Mouse (Mus musculus): ENCODE results near the gene Rps6ka5. TPM values are rescaled to one million over a fixed set of nuclear protein-coding genes. Genes with fewer than 3 reads are reported as not detected.

Gene Rps6ka5
- total RNA-seq, 2 experiments from 2014 or later, result 19.9 to 20.5 TPM

GRCm38 (mm10) chr12:100606733-100607132 lies 120.0 kb downstream of the Rps6ka5 start:
- DNase-seq (ENCODE audit: low spot score in 2 of 2), result peak; percentile 22 to 27

- DNase-seq (ENCODE audit: low spot score in 2 of 2), result no peak
These were observed 121.2 kb downstream of the Rps6ka5 start for GRCm38 (mm10) chr12:100605596-100605995.

DNA sequence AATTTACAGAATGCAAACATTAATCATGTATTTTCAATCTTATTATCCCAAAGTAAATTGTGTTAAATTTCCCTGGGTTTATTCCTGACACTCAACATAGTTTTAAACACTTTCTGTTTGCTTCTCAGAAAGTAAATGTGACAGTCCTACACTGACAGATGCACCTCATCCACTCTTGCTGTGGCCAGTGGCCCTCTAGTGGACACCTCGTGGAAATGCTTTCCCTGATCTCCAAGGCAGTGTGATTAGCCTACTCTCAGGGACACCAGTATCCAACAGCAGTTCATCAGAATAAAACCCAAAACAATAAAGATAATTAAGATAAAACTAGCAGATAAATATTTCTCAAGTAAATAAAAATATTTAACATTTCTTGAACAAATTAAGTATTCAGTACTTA lies 122.2 kb downstream of the Rps6ka5 start:
- DNase-seq (ENCODE audit: low spot score in 2 of 2), result peak; percentile 14 to 51

DNA sequence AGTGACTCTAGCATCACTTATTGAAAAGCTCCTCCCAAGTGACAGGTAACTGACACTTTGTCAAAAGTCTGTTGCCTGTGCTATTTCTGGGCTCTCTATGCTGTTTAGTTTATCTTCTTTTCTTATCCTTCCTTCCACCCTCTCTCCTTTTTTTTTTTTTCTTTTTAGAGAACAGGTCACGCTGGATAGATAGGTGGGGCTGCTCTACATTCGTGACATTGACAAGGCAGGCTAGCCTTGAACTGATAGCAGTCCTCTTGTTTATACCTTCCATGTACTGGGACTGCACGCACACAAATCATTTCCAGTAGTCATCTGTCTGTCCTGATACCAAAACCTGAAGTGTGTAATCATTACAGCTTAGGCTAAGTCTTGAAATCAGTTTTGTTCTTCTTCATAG lies 132.1 kb downstream of the Rps6ka5 start:
- DNase-seq (ENCODE audit: low spot score in 2 of 2), result no peak

DNA sequence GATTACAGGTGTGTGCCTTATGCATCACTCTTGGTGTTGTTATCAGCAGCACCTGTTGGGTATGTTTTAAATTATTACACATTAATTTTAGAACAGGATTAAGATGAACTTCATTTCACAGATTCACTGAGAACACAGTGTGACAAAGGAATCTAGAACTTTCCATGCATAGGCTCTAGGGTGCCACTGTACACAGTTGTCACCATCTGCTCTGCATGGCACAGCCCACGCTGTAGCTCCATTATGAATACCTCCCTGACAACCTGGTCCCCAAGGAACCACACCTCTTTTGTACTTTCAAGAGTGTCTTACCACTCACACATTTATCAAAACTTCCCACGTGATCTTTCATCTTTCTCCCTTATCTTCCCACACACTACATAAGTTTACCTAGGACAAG lies 140.2 kb downstream of the Rps6ka5 start:
- no peak for DNase-seq (ENCODE audit: low spot score in 2 of 2)

- DNase-seq (ENCODE audit: low spot score in 2 of 2), result no peak
These were observed 147.6 kb downstream of the Rps6ka5 start for GRCm38 (mm10) chr12:100579221-100579620.

GRCm38 (mm10) chr12:100578291-100578690 lies 148.5 kb downstream of the Rps6ka5 start:
- peak; percentile 27 to 55 for DNase-seq (ENCODE audit: low spot score in 2 of 2)

- DNase-seq (ENCODE audit: low spot score in 2 of 2), result no peak
These were observed 151.0 kb downstream of the Rps6ka5 start for GRCm38 (mm10) chr12:100575739-100576138.

DNA sequence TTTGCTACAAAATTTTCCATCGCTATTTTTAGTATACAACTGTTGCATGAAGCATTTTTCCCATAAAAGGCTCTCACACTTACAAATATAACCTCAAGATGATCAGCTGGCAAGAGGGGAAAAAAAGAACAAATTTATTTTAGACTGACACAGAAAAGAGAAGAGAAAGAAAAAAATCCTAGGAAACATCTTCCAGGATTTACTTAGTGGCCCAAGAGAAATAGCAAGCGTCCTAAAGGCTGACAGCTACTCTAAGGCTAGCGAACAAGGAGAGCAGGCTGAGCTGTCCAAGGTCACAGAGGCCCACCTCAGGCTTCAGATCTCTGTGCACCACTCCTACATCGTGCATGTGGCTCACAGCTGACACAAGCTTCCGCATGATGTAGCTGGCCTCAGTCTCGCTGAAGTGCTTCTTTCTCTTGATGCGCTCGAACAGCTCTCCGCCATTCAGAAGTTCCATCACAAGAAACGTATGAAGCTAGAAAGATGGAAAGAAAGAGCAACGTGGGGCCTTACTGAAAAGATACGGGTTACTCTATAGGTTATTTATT lies 156.2 kb downstream of the Rps6ka5 start:
- DNase-seq (ENCODE audit: low spot score in 2 of 2), result no peak

DNA sequence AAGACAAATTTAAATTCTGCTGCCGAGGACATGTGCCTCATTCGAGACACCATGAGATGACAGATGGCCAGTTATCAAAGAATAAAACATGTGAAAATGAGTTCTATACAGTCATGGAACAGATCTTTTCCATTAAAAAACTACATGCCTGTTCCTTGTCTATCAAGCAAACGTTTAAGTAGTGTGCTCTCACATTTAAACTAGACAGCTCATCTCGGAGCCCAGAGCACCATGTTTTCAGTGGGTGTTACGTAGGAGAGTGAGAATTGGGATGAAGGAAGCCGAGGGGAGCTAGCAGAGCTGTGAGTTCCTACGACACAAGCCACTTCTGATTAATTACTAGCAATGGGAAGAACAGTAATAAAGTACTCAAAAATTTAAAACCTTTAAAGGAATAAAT lies 158.0 kb downstream of the Rps6ka5 start:
- DNase-seq (ENCODE audit: low spot score in 2 of 2), result no peak

- no peak for DNase-seq (ENCODE audit: low spot score in 2 of 2)
These were observed 158.7 kb downstream of the Rps6ka5 start for GRCm38 (mm10) chr12:100568105-100568504.

DNA sequence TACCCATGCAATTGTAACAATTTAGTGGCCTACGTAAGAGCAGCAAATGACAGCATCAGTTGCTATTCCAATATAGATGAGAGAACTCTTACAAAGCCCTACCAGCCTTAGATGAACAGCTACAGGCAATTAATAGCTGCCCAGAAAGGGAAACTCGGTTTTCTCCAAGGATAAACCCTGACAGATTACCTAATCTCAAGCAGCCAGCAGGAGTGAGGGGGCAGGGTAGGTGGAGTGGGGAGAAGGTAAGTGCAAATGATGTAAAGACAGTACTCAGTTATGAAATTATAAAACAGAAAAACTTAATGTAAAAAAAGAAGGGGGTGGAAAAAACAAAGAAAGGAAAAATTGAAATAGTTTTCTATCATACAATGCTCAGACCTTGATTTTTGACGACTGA lies 159.2 kb downstream of the Rps6ka5 start:
- no peak for DNase-seq (ENCODE audit: low spot score in 2 of 2)

DNA sequence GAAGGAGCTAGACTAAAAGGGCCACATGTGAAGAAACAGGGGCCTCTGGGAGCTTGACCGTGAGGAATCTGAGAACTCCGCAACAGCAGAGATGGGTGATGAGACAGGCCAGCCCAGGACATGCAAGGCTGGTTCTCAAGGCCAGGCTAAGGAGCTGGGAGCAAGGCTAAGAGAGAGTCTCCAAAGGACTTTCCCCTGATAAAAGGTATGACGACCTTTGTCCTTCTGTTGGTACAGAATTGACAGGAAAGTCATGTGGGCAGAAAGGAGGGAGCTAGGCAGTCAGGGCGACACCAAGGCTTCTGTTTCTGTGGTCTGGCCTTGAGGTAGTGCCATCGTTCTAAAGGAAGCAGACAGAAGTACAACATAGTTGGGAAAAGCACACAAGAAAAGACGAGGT lies 173.1 kb downstream of the Rps6ka5 start:
- DNase-seq (ENCODE audit: low spot score in 2 of 2), result no peak

GRCm38 (mm10) chr12:100551972-100552371 lies 174.8 kb downstream of the Rps6ka5 start:
- no peak for DNase-seq (ENCODE audit: low spot score in 2 of 2)

- DNase-seq (ENCODE audit: low spot score in 2 of 2), result no peak
These were observed 182.6 kb downstream of the Rps6ka5 start for GRCm38 (mm10) chr12:100544194-100544567.

DNA sequence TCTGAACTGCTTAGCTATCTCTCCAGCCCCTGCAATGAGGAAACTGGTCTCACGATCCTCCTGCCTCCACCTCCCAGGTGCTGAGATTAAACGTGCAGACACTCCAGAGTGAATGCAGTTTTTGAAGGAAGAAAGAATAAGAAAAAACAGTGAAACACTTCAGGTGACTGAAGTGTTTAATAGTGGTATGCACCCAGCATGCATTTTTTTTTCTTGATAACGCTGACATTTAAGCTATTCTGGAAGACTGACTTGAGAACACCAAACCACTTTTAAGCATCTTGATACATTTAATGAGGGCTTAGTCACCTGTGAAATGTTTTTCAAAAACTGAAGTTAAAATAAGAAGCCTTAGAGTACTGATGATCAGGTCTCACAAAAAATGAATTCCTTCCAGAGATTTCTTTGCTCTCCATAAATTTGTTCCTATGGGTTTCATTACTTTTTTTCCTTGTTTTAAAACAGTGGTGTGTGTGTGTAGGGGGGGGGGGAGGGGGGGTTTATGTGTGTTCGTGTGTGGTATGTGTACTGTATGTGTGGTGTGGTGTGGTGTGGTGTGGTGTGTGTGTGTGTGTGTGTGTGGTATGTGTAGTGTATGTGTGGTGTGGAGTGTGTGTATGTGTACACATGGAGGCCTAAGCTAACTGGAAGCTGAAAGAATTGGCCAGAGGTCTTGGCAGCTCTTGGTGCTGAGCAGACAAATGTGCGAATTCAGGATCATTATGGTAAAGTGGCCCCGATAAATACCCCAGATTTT lies 183.2 kb downstream of the Rps6ka5 start:
- DNase-seq (ENCODE audit: low spot score in 2 of 2), result no peak

DNA sequence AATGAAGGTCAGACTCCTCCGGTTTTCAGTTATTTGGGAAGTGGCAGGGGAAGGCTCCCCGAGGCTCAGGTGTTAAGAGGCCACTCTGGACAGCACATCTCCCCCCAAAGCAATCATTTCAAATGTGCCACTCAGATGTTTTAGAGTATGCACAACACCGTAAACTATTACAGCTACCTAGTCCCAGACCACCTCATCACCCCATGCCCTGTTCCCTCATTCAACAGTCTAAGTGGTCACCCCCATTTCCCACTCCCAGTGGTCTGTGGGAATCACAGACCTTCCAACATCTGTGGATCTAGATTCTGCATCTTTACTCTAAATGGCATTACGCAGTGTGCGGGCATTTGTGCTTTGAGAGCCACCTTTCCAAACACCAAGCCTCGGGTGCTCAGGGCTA lies 184.3 kb downstream of the Rps6ka5 start:
- no peak for DNase-seq (ENCODE audit: low spot score in 2 of 2)

DNA sequence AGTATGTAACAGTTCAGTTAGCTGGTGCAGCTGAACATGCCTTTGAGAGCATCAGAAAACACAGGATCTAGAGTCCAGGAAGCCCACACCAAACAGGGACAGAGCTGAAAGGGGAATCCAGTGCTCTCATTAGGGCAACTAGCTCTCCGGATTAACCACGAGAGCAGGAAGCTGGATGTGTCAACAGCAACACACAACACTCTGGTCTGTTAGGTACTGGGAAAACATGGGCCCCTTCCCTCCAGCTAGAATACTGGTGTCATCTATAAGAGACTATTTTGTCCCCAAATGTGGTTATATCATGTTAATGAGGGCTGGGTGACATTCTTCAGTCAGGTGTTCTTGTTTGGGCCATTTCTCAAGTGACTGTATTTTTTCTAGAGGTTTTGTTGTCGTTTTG lies 184.7 kb downstream of the Rps6ka5 start:
- DNase-seq (ENCODE audit: low spot score in 2 of 2), result no peak

DNA sequence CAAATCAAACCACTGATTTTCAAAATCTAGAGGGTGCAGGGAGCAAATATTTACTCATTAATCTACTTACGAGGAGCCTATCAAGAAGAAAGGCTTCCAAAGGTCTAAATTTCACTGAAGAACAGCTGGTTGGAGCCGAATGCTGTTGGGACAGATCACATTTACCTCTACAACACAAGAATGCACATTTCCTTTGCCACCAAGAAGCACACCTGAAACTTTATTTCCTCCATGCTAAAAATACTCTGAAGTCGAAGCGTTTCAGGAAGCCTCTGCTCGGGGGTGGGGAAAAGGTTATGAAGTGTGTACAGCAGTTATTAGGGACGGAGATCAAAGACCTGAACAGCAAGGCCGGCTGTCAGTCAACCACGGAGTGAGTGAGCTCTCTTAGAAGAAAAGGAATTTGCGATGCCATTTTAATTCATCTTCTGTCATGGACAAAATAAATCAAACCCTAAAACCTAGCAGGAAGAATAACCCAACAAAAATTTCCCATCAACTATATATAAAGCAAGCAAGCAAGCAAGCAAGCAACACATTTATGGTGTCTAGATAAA lies 187.5 kb downstream of the Rps6ka5 start:
- DNase-seq (ENCODE audit: low spot score in 2 of 2), result no peak

- DNase-seq (ENCODE audit: low spot score in 2 of 2), result no peak
These were observed 188.2 kb downstream of the Rps6ka5 start for GRCm38 (mm10) chr12:100538445-100539157.

GRCm38 (mm10) chr12:100537091-100537490 lies 189.7 kb downstream of the Rps6ka5 start:
- DNase-seq (ENCODE audit: low spot score in 2 of 2), result no peak

DNA sequence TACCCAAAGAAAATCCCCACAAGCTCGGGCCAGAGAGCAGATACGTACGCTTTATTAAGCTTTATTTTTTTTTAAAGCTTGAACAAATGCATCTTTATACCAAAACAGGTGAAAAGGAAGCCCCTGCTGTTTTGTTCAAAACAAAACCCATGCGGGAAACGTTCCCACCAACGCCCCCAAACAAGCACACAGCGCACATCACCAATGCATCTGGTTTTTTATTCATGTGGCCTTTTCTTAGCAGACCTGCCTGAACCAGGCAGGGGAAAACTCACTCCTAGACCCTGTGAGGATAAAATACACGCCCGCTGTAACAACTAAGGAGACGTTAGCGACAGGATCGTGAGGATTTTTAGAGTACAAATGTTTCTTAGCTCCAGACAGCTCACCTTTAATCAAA lies 191.8 kb downstream of the Rps6ka5 start:
- no peak for DNase-seq (ENCODE audit: low spot score in 2 of 2)

All from layer of hippocampus, postnatal 10 days (tissue).